Mouse (Mus musculus) megakaryocyte, embryonic 14.5 days (primary cell): ENCODE measurements around the gene Eml1.

Source experiments
- FLI1 ChIP-seq: IDR thresholded peaks from 2 replicates; pipeline ENCODE4 v1.6.1; 2012; ENCODE audit warnings: low read length, inconsistent platforms, mixed read lengths
- GATA1 ChIP-seq: IDR thresholded peaks from 3 replicates; pipeline ENCODE4 v1.6.1; 2012; ENCODE audit warnings: mixed read lengths, low read length, inconsistent platforms, borderline replicate concordance

DNA sequence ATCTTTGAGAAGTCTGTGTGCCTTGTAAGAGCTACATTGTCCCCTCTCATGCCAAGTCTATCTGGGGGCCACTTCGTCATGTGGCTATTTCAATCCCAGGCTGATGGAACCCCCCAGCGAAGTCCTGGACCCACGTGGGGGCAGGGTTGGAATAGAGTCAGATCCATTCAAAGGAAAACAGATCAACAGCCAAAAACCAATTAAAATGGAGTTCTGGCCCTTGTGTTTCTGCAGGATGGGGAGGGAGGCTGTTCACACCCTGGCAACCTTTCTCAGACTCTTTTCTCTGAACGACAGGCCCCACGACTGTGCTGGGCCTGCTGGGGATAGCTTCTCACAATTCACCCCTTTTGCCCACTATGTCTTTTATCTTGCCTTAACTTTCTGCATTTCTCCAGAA is 44.4 kb upstream of the Eml1 start:
- TF ChIP-seq GATA1 = no peak
- TF ChIP-seq FLI1 = no peak
